Mouse (Mus musculus) lung, postnatal 0 days (tissue): ENCODE measurements at regions not wholly inside any gene's neighbourhood (a gene's known extent, or its start where the extent isn't known, plus 50 kb on each side); places are given as distances from the start of the nearest gene placed in this dataset.

Source experiments
- ATAC-seq: fragments of 200-750 bp; cut with Nextera tagmentation; 2 replicates; pipeline ENCODE4 v1.8.0; 2017; ENCODE audit warnings: moderate library complexity
- DNase-seq: peaks from one replicate; pipeline ENCODE4 v3.0.0-alpha.2; 2016; ENCODE audit warnings: low spot score
- H3K27ac ChIP-seq: fragments of 300-500 bp; sonication (generic); 2 replicates; pipeline ENCODE4 v1.5.1; 2014; ENCODE audit warnings: antibody characterized with exemption, mild to moderate bottlenecking, low read length, mixed read lengths
- H3K27me3 ChIP-seq: fragments of 300-500 bp; sonication (generic); replicated peaks from 2 replicates; pipeline ENCODE4 v1.6.1; 2014; ENCODE audit warnings: low read length, mixed read lengths; ENCODE audit not compliant: insufficient read depth
- H3K36me3 ChIP-seq: fragments of 300-500 bp; sonication (generic); 2 replicates; pipeline ENCODE4 v1.6.1; 2014; ENCODE audit warnings: low read length, mixed read lengths; ENCODE audit not compliant: insufficient read depth
- H3K4me1 ChIP-seq: fragments of 300-500 bp; sonication (generic); 2 replicates; pipeline ENCODE4 v1.6.1; 2014; ENCODE audit warnings: antibody characterized with exemption, low read depth, low read length, mixed read lengths; ENCODE audit not compliant: insufficient read depth
- H3K4me2 ChIP-seq: fragments of 300-500 bp; sonication (generic); replicated peaks from 2 replicates; pipeline ENCODE4 v1.6.1; 2014; ENCODE audit warnings: low read depth, mild to moderate bottlenecking, low read length, moderate library complexity, mixed read lengths
- H3K4me3 ChIP-seq: fragments of 300-500 bp; sonication (generic); 2 replicates; pipeline ENCODE4 v1.5.1; 2014; ENCODE audit warnings: low read depth, low read length
- H3K9ac ChIP-seq: fragments of 300-500 bp; sonication (generic); replicated peaks from 2 replicates; pipeline ENCODE4 v1.6.1; 2014; ENCODE audit warnings: low read depth, mild to moderate bottlenecking
- H3K9me3 ChIP-seq: fragments of 300-500 bp; sonication (generic); 2 replicates; pipeline ENCODE4 v1.6.1; 2016; ENCODE audit warnings: low read length, mixed read lengths
- CTCF ChIP-seq: IDR thresholded peaks from 2 replicates; pipeline ENCODE4 v1.5.1; 2016; ENCODE audit warnings: antibody characterized with exemption, mild to moderate bottlenecking
- EP300 ChIP-seq: IDR thresholded peaks from 2 replicates; pipeline ENCODE4 v1.6.1; 2016; ENCODE audit warnings: antibody characterized with exemption, mild to moderate bottlenecking, control low read depth
- WGBS: fragments of 180-500 bp; shearing (Covaris S2); extraction: QIAGEN DNeasy Blood & Tissue Kit; methylation state at CpG from one replicate; pipeline ENCODE4 v1.1.7; 2014; 5-methylcytosine and 5-hydroxymethylcytosine counted together

DNA sequence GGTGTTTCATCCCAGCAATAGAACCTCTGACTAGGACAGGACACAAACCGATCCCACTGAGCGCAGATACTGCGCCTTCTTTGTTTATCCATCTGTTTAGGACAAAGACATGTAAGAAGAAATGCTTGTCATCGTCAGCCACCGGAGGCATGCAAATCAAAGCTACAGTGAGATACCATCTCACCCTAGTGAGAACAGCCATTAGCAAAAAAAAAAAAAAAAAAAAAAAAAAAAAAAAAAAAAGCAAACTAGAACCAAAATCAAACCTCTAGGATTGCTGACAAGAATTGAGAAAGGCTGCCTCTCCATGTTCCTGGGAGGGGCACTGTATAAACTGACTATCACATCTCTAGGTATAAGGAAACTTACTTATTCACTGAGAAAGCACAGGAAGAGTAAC, 84.9 kb downstream of the Nxnl2 start:
- H3K4me3 ChIP-seq: no peak overlapping the region
- no peak overlapping the region for H3K4me2 ChIP-seq
- DNase-seq: no peak
- H3K9ac ChIP-seq: no peak overlapping the region
- 90% methylated on average over 5 of the region's 5 CpGs for WGBS
- no peaks in the 10 kb centered on the region for H3K36me3 ChIP-seq
- no peaks in the 10 kb centered on the region for H3K9me3 ChIP-seq
- H3K27ac ChIP-seq: no peak overlapping the region
- TF ChIP-seq CTCF (no peak), EP300 (no peak)
- no peak for ATAC-seq
- no peaks in the 10 kb centered on the region for H3K27me3 ChIP-seq
- no peaks in the 10 kb centered on the region for H3K4me1 ChIP-seq

DNA sequence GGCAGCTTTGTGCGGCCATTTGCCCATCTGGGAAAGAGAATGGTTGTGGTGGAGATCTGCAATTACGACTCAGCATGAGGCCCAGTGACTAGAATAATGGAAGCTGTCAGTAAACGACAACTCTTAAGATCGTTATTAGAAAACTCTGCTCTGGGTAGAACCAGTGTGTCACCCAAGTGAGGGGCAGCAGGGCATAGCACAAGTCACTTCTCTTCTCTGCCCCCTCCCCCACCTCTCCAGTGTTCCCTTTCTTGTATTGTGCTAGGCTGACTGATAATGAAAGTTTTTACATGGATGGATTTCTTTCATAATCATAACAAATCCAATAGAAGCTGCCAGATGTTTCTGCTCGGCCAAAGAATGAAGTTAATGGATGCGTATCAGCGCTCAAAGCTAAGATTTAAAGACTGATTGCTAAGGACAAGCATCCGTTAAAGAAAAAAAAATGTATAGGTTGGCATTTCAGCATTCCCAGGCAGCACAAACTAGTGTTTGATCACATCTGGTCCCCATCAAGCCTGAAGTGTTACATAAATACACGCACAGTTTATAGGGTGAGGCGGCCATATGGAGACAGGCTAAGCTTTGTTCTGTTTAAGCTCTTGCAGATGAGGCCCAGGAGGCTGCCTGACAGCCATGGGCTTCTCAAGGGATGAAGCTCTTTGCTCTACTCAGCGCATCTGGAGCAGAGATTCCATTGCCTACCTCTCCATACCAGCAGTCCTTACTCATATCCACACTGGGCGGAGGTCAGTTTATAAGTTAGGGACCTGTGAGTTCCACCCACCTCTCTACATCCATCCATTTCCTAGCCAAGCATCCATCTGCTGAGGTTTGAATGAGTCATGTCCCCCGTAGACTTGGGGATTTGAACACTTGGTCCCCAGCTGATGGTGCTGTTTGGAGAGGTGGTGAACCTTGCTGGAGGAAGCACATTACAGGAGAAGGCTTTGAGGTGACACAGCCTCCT, 88.2 kb downstream of the Nxnl2 start:
- Histone ChIP-seq H3K27ac (no peak overlapping the region), H3K4me1 (no peaks in the 10 kb centered on the region), H3K27me3 (no peaks in the 10 kb centered on the region), H3K4me2 (no peak overlapping the region), H3K9ac (no peak overlapping the region), H3K4me3 (no peak overlapping the region), H3K9me3 (no peaks in the 10 kb centered on the region), H3K36me3 (no peaks in the 10 kb centered on the region)
- TF ChIP-seq CTCF (no peak), EP300 (peak; percentile 89)
- 42% methylated on average over 13 of the region's 13 CpGs for WGBS
- ATAC-seq (peak; percentile 90), DNase-seq (peak; percentile 87)

DNA sequence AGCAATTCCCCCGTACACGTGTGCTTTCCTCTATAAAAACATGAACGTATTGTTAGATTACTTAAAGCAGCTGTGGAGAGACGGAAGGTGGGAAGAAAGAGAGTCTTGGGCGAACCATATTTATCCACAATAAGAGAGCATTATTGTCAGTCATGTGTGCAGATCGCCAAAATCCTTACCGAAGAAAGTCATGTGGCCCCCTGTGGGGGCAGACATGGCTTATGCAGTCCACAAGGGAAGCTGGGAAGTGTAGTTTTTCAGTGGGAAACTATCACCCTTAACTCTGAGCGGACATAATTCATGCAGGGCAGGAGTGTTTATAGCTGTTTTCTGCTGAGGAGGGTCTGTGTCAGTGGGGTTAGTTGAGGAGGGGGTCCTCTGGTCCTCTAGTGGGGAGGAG, 90.8 kb downstream of the Nxnl2 start:
- Histone ChIP-seq H3K27me3 (no peaks in the 10 kb centered on the region), H3K4me3 (no peak overlapping the region), H3K9me3 (no peaks in the 10 kb centered on the region), H3K27ac (no peak overlapping the region), H3K4me2 (no peak overlapping the region), H3K4me1 (no peaks in the 10 kb centered on the region), H3K36me3 (no peaks in the 10 kb centered on the region), H3K9ac (no peak overlapping the region)
- TF ChIP-seq CTCF (no peak), EP300 (no peak)
- WGBS: 67% methylated on average over 8 of the region's 8 CpGs
- ATAC-seq: no peak
- DNase-seq: no peak

DNA sequence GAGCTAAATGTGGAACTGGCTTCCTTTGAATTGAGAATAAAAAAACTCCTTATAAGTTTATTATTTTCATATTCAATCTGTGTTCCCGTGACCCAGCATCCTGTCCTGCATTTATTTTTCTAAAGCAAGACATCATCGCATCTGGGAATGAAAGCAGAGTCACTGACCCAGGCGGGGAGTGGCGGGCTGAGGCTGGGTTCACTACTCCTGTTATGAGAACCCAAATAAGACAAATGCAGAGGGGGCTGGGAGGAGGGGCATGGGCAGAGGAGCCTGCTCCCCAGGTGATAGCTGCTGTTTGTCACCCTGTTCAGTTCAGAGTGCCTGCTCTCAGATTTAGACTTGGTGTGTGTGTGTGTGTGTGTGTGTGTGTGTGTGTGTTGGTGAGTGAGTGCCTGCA, 102.0 kb downstream of the Nxnl2 start:
- no peak overlapping the region for H3K27ac ChIP-seq
- TF ChIP-seq CTCF (no peak), EP300 (no peak)
- H3K4me2 ChIP-seq: no peak overlapping the region
- H3K9me3 ChIP-seq: no peaks in the 10 kb centered on the region
- no peaks in the 10 kb centered on the region for H3K36me3 ChIP-seq
- H3K4me1 ChIP-seq: no peaks in the 10 kb centered on the region
- DNase-seq (no peak), ATAC-seq (no peak)
- 72% methylated on average over 4 of the region's 4 CpGs for WGBS
- no peak overlapping the region for H3K9ac ChIP-seq
- H3K4me3 ChIP-seq: no peak overlapping the region
- H3K27me3 ChIP-seq: no peaks in the 10 kb centered on the region

DNA sequence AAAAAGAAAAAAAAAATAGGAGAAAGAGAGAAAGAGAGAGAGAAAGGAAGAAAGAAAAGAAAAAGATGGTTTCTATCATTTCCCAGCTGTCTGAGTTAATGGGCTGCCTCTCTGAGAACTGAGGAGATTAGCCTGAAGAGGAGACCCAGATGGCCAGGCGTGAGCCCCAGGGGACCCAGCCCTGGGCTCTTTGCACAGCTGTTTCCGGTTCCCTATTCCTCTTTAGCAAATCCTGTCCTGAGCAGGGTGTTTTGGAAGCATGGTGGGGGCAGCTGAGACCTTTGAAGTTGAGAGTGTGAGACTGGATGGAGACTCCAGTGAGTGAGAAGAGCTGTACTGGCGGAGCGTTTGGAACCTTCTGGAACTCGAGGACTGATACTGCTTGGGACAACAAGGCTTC, 103.8 kb downstream of the Nxnl2 start:
- WGBS: 33% methylated on average over 5 of the region's 5 CpGs
- no peak overlapping the region for H3K9ac ChIP-seq
- H3K27me3 ChIP-seq: no peaks in the 10 kb centered on the region
- H3K36me3 ChIP-seq: no peaks in the 10 kb centered on the region
- TF ChIP-seq EP300: peak; percentile 57
- no peak for TF ChIP-seq CTCF
- ATAC-seq (peak; percentile 92), DNase-seq (peak; percentile 80)
- 0 out of 2 replicates have a peak overlapping the region, but pooled peaks have one; percentile 9 for H3K27ac ChIP-seq
- H3K4me2 ChIP-seq: no peak overlapping the region
- H3K4me1 ChIP-seq: peaks cover 1% of the 10 kb centered on the region; the same call in 1 of the 2 replicates
- no peaks in the 10 kb centered on the region for H3K9me3 ChIP-seq
- no peak overlapping the region for H3K4me3 ChIP-seq

DNA sequence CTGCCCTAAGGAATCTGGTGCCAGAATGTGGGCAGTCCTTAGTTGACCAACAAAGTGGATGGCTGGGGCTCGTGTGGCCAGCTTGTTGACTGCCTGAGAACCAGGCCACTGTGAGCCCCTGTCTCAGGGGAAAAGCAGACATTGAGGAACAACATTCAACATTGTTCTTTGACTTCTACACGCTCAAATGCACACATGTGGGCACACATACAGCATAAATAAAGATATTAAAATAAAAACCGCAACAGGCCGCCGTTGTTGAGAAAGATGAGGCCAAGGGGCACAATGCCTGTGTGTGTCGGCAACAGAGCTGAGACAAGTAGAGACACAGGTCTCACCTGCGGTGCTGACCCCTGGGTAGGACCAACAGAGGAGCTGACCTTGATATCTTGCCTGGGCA, 105.8 kb downstream of the Nxnl2 start:
- no peaks in the 10 kb centered on the region for H3K9me3 ChIP-seq
- WGBS: 86% methylated on average over 7 of the region's 7 CpGs
- no peak for DNase-seq
- no peak overlapping the region for H3K4me3 ChIP-seq
- ATAC-seq: no peak
- no peak overlapping the region for H3K4me2 ChIP-seq
- no peaks in the 10 kb centered on the region for H3K27me3 ChIP-seq
- no peak overlapping the region for H3K9ac ChIP-seq
- H3K27ac ChIP-seq: no peak overlapping the region
- TF ChIP-seq CTCF (no peak), EP300 (no peak)
- no peaks in the 10 kb centered on the region for H3K36me3 ChIP-seq
- peaks cover 6% of the 10 kb centered on the region; the same call in 1 of the 2 replicates for H3K4me1 ChIP-seq
